Mouse (Mus musculus): ENCODE results near the gene Cep295nl.
"Not testable (repeated sequence)": the region's sequence is repeated elsewhere in the genome, so short reads cannot be mapped to it uniquely, and the experiment has no call there.

Cep295nl gene

DNA sequence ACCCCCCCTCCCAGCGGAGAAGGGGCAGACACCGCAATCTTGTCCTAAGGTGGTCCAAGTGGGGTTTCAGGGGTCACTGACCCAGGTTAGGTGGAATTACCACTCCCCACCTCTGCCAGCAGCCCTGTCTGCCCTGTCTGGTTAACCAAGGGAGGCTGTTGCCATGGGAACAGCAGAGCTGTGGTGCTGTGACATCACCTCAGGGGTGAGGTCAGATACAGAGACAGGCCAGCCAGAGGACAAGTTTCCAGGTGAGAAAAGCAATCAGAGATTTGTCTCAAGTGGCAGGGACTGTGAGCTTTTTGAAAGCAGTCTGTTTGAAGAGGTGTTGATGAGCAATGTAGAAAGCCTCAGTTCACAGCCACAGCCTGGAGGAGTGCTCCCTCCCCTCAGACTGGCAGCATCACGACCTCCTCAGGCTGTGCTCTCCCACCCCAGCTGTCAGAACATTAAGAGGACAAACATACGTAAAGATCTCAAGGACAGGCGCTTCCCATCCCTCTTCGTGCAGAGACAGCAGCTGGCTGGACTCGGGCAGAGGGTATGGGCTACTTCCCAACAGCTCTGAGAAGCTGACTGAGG lies at the start of gene Cep295nl:
TSS of gene Cep295nl (minus strand) at position 101 of the 582 bp plus-strand sequence.
- peak in 1 of 2 experiments; percentile 32 for DNase-seq (ENCODE audit: low spot score in 2 of 2)

DNA sequence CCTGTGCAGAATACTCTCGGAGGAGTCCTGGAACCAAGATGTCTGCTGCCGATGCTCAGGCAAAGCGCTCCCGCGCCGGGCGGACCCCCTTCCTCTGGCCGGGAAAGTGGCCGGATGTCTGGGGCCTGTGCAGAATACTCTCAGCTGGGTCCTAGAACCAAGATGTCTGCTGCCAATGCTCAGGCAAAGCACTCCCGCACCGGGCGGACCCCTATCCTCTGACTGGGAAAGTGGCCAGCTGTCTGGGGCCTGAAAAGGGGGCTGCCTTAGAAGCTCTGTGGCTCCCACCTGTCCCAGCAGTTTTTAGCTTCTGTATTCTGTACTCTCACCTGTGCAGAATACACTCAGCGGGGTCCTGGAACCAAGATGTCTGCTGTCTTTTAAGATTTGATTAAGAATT lies 45.5 kb upstream of the Cep295nl start:
- peak in 1 of 2 experiments; percentile 18 for DNase-seq (ENCODE audit: low spot score in 2 of 2)

DNA sequence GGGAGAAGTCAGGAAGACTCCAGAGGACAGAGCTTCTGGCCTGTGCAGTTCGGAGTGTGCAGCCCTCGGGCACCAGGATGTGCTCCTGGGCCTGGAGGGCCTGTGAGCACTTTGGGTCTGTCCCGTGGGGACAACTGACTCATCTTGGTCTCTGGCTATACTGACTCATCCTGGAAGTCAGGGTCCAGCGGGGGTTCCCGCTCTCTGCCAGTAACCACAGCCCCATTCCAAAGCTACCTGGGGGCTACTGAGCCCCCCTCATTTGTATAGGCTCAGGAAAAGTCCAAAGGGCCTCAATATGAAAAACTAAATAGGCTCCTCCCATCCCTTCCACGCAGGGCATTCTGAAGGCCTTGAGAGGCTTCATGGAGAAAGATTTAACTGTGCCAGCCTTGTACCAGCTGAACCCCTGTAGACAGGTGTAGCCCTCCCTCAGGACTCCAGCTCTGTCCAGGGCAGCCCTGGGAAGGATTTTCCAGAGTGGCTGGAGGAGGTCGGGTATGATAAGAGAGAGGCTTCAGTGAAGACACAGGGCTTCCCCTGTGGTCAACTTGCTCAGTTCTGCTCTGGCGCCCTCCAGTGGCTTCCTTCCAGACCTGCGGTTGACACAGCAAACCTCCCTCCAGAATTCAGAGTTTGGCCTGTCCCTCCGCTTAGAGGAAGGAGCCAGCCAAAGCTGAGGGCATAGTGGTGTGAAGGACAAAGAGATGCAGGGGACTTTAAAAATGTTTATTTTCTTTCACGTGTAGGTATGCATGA lies 37.1 kb upstream of the Cep295nl start:
- DNase-seq (ENCODE audit: low spot score in 2 of 2): peak; percentile 77 to 90

DNA sequence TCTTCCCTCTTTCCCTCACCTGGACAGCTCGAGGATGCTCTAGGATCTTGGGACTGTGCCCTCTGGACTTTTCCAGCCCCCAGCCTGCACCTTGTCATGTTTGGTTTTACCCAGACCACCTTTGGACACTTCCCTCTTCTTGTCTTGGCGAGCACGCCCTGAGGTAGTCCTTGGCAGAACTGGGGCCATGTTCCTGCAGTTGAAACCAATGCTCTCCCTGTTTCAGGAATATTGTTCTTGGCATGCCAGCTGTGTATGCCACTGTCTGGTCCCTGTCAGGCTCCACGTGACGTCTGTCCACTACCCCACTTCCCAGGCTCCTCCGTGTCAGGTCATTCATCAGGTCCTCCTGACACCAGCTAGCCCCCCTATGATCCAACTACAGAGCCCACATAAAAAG lies 36.4 kb upstream of the Cep295nl start:
- DNase-seq (ENCODE audit: low spot score in 2 of 2): no peak

DNA sequence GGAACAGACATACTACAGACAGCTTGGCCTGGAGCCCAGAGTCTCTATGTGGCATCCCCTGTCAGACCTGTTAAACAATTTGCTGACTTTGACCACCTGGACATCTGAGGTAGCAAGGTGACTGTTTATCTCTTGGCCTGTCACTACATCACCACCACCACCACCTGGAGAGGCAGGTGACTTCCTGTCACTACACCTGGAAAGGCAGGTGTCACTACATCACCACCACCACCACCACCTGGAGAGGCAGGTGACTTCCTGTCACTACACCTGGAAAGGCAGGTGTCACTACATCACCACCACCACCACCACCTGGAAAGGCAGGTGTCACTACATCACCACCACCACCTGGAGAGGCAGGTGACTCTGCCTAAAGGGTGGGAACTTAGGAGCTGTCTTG lies 34.0 kb upstream of the Cep295nl start:
- DNase-seq (ENCODE audit: low spot score in 2 of 2): not testable (repeated sequence)

DNA sequence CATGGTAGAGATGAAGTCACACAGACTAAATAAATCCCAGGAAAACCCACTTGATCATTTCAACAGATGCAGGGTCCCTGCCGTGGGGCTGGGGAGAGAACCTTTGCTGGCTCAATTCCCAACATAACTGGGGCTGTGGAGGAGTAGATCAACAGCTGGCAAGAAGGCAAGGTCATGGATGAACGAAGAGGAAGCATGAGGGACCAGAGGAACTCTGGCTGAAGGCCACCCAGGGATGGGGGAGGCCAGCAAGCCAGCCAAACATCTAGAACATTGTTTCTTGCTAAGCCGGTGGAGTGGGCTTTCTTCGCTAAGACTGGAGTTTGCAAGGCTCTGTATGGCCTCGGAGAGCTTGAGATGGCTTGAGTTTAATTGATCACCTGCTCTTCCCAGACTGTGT lies 33.6 kb upstream of the Cep295nl start:
- peak in 1 of 2 experiments; percentile 18 for DNase-seq (ENCODE audit: low spot score in 2 of 2)

DNA sequence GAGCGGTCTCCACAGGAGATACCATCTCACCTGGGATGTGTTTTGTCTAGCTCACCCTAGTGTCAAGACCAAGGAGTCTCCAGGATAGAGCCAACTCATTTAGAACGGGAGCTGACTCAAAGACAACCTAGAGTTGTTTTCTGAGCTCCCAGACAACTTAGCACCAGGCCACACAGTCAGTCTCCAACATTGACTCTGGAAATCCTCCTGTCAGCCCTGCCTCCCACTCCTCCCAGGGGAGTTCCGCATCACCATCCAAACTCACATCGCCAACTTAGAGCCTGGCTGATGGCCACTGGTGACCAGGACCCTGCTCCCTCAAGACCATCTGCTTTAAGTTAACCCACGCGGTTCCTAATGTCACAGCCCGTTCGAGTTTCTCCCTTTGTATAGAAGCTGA lies 33.2 kb upstream of the Cep295nl start:
- no peak for DNase-seq (ENCODE audit: low spot score in 2 of 2)

DNA sequence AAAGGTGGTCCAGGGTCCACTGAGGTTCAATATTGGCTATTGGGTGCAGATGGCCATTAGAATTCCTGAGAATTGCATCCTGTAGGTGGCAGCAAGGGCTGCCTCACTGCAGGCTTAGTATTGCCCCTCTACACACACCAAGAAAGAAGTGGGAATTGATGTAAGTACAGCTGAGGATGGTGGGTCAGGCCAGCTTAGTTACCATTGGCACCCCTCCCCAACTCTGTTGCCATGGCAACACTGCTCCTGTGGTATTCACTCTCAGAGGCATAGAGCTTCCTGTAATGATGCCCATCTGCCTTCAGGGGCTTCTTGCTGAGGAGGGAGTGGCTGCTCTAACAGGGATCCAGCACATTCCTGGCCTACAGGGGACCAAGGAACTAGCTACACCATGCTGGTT lies 32.7 kb upstream of the Cep295nl start:
- peak in 1 of 2 experiments; percentile 17 for DNase-seq (ENCODE audit: low spot score in 2 of 2)

DNA sequence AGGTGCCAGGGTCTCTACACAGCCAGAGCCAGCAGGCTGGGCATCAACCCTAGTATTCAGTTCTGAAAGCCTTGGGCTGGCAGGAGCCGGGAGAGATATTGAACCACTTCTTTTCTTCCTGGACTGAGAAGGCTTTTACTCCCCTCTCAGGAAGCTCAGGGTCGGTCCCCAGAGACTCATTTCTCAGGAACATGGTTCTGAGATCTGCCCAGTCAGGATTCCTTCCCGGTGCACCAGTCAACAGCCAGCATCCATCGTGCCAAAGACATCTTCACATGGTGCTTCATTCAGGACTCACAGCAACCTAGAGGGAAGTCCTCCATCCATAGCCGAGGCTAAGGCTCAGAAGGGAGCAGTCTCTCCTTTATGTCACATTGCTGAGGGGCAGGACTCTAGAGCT lies 32.2 kb upstream of the Cep295nl start:
- peak in 1 of 2 experiments; percentile 16 for DNase-seq (ENCODE audit: low spot score in 2 of 2)

DNA sequence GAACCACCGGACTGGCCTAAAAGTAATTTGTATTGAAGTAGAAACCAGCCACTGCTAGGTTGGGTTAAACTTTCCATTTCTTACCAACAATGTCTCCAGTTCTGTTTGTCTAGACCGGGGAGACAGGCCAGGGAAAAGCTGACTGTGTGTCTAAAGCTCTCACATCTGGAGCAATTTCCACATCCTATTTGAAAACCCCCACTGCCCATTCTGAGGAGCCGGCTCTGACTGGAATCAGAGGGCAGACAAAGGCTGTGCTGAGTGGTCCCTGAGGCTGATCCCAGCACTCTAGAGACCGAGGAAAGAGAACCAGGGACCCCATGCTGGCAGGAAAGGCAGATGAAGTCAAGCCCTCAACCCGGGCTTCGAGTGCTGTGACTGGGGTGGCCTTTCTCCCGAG lies 30.3 kb upstream of the Cep295nl start:
- no peak for DNase-seq (ENCODE audit: low spot score in 2 of 2)

DNA sequence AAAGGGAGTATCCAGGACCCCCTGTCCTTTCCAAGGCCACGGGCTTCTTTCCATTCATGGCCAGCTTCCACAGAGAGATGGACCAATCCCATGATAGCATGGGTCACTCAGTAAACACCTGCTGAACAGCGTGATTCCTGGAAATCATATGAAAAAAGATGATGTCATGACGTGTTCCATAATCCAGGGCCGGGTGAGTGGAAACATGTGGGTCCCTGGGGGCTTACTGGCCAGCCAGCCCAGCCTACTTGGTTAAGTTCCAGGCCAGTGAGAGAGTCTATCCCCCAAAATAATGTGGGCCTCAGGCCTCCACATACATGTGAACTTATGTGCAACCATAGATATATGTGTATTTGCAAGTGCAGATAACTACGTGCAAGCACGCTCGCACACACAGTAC lies 29.6 kb upstream of the Cep295nl start:
- no peak for DNase-seq (ENCODE audit: low spot score in 2 of 2)

DNA sequence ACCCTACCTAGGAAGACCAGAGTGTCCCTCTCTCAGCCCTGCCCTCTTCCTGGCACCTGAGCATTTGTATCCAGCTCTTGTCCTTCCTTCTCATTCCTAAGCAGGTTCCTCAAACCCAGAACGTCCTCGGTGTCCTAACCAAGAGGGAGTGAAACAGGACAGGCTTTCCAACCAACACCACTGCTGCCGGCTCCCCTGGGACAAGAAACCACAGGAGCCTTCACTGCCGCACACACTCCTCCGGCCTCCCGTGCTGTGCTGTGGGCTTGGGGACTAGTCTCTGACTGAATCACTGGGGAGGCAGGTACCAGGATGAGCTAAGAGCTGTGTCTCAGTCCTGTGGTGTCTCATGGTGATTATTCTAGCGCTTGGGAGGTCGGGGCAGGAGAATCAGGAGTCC lies 27.4 kb upstream of the Cep295nl start:
- no peak for DNase-seq (ENCODE audit: low spot score in 2 of 2)

DNA sequence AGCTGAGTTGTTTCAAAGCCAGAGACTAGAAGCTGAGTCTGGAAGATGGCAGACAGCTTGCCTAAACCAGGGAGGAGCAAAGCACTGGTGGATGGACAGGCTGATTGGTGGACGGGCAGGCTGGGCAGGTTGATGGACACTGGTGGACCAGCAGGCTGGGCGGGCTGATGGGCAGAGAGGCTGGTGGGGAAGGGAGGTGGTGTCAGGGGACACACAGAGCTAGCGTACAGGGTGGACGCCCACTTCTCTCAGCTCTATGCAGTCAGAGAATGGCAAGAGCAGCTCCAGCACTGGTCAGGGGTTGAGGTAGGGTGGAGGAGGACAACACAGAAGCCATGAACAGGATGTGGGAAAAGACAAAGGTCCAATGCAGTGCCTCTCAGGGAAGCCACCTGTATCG lies 27.0 kb upstream of the Cep295nl start:
- no peak for DNase-seq (ENCODE audit: low spot score in 2 of 2)

DNA sequence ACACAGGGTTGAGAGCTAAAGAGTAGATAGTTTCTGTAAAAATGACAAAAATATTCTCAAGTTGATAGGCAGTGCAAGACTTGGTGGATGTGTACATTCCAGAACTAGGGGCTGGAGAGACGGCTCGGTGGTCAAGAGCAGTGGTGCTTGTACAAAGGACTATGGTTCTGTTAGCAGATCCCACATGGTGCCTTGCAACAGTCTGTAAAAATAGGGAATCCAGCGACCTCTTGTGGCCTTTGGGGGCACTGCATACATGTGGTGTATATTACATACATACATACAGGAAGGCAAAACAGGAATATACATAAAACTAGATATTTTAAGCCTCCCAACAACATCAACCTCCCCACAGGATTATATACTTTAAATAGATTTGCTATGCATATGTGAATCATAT lies 26.0 kb upstream of the Cep295nl start:
- no peak for DNase-seq (ENCODE audit: low spot score in 2 of 2)

DNA sequence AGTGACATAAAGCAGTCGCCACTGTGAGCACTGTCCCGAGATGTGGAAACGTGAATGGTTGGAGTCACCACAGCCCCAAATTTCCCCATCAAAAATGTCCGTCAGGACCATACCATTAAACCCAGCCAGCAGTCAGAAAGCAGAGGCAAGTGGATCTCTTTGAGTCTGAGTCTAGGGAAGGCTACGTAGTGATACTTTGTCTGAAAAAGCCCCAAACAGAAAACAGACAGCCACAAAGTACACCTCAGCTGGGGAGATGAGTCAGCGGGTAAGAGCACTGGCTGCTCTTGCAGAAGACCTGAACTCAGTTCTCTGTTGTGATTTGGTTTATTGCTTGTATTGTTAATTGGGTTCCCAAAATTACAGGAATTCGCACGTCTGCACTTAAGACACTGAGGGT lies 24.3 kb upstream of the Cep295nl start:
- DNase-seq (ENCODE audit: low spot score in 2 of 2): no peak

DNA sequence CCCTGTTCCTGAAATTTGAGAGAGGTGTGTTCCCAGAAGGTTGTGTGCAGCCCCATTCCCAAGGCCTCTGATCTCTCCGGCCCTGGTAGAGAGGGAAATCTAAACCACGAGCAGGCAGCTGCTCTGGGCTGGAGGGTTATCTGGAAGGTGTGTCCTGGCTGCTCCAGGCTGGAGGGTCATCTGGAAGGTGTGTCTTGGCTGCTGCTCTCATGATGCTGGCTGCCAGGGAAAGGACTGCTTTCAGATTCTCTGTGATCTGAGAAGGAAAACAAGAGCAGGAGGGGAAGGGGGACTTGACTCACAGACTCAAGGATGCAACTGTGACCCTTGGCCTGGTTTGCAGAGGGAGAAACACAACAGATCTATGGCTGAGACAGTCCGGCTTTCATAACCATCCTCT lies 23.8 kb upstream of the Cep295nl start:
- DNase-seq (ENCODE audit: low spot score in 2 of 2): no peak

DNA sequence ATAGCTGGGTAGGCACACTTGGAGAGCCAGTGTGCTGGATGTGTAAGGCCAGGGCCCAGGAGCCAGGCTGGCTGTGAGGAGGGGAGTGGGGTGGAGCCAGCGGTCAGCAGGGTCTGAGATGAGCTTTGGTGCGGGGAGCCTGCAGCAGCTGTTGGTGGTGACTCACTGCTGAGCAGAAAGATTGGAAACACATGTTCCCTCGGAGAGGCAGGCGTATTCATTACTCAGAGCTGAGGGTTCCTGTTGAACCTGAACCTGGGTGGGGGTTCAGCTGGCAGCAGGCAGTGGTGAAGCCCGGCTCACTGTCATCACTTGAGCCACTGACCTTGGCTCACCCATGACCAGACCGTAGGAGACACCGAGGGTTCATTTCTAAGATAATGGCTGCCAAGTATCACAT lies 22.9 kb upstream of the Cep295nl start:
- no peak for DNase-seq (ENCODE audit: low spot score in 2 of 2)

DNA sequence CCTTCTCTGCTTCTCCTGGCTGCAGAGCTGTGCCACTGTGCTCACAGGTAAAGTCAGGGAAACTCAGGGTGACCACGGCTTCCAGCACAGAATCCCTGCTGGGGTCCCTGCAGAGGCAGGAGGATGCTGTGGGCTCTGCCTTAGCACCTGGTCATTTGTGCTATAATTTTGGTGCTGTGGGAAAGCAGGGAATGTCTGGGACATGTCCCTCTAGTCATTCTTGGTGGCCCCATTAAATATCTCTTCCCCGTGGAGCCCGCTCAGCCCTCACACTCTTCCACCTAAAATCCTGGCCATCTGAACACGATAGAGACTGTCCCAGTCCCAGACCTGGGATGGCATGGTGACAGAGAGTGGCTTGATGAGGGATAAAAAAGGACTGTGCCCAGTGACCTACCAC lies 21.7 kb upstream of the Cep295nl start:
- DNase-seq (ENCODE audit: low spot score in 2 of 2): no peak

DNA sequence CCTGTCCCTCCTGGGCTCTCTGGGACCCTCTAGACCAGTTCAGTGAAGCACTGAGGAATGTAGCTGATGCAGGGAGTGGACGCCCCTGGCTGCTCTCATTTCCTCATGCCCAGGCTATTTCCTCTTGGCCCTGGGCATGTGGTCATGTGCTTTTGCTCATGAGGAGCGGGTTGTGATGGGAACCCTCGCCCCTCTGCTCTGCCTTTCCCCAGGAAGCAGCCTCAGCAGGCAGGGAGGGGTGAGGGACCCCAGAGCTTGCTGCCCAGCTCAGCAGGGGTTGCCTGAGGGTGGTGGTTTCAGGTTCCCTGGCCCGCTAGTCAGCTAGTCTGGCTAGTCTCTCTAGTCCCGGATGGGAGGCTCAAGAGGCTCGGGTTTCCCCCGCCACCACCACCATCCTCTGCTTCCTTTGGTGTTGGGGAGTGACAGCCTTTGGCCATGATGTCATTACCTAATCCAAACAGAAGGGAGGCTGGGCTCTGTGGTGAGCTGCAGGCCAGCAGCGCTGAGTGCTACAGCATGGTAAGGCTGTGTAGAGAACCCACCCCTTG lies 20.7 kb upstream of the Cep295nl start:
- DNase-seq (ENCODE audit: low spot score in 2 of 2): no peak

DNA sequence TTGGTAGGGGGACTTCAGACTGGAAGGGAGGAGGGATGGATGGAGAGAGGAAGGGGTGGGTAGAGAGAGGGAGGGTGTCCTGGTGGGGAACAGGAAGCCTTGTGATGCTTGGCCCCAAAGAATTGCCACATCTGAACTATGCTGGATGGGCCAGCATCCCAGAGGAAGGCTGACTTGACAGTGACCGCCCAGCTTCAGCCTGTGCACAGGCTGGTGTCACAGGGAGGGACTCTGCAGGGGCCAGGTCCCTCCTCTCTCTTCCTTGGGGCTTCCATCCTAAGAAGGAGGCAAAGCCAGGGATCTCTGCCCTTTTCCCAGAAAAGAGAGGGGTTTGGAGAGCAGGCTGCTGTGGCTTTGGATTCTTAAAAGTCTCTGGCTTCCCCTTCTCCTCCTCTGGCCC lies 20.2 kb upstream of the Cep295nl start:
- no peak for DNase-seq (ENCODE audit: low spot score in 2 of 2)

DNA sequence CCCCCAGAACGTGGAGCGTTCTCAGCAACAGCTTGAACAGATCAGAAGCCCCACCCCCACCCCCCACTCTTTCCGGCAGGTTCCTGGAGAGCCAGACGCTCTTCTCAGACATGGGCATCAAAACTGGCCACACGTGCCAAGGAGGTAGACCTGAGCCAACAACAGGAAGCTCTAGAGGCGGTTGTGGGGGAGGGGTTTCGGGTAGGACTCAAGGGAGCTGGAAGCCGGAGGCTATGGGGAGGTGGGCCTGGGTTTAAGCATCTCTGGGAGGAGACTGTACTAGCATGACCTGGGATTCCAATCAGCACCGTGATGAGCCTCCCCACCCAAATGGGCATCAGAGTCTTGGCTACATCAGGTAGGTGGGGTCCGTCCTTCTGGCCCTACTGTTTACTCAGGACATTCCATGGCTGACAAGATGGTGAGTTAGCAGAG lies 18.6 kb upstream of the Cep295nl start:
- DNase-seq (ENCODE audit: low spot score in 2 of 2): peak in 1 of 2 experiments; percentile 63

DNA sequence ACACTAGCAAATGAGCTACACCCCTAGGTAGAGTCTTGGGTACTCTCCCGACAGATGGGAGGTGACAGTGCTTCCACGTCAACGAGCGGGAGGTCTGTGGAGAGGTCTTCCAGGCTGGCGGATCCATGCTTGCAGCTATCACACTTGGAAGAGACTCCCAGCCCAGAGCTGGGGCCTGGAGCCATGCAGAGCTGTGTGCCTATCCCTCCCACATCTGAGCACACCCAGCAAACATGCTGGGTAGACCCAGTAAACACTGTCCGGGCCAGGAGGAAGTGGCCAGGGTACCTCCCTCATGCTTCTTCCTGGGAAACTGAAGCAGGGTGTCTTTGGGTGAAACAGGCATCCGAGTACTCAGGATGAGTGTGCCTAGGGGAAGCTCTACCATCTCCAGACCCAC lies 18.2 kb upstream of the Cep295nl start:
- no peak for DNase-seq (ENCODE audit: low spot score in 2 of 2)

DNA sequence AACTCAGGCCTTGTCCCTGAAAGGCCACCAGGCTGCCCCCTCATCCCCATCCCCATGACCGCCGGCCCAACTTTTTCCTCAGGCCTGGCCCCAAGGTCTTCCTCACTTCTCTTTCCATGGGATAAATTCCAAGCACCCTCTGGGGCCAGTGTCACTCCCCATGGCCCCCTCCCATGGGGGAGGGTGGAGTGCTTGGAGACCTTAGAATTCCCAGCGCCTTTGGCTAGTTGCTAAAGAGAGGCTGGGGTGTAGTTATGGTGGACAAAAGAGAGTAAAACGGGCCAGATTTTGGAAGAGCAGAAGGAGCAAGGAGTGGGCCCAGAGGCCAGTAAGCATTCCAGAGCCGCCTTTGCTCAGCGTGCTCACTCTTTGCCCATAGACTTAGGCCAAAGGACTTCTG lies 13.3 kb upstream of the Cep295nl start, which contains the start of gene Timp2:
TSS of gene Timp2 (minus strand) at position 101 of the 400 bp plus-strand sequence.
- DNase-seq (ENCODE audit: low spot score in 2 of 2): no peak
